Mouse (Mus musculus) liver, postnatal 0 days (tissue): ENCODE measurements around the gene Asb8. TPM values are rescaled to one million over a fixed set of nuclear protein-coding genes. Genes with fewer than 3 reads are reported as not detected.
A peak's percentile ranks its signal among the peaks of the same experiment; 100 is the strongest.

Experiments
- ATAC-seq: fragments of 200-750 bp; cut with Nextera tagmentation; 2 replicates; pipeline ENCODE4 v1.8.0; 2017; ENCODE audit warnings: mild to moderate bottlenecking, moderate library complexity
- DNase-seq: peaks from one replicate; pipeline ENCODE4 v3.0.0-alpha.2; 2016
- H3K27ac ChIP-seq: fragments of 300-500 bp; sonication (generic); 2 replicates; pipeline ENCODE4 v1.5.1; 2014; ENCODE audit warnings: antibody characterized with exemption, moderate library complexity, mild to moderate bottlenecking, low read depth
- H3K27me3 ChIP-seq: fragments of 300-500 bp; sonication (generic); 2 replicates; pipeline ENCODE4 v1.6.1; 2014; ENCODE audit warnings: low read length, control low read depth, mixed read lengths; ENCODE audit not compliant: insufficient read depth
- H3K36me3 ChIP-seq: fragments of 300-500 bp; sonication (generic); replicated peaks from 2 replicates; pipeline ENCODE4 v1.6.1; 2014; ENCODE audit warnings: mild to moderate bottlenecking, control low read depth, low read length, moderate library complexity, mixed read lengths; ENCODE audit not compliant: insufficient read depth
- H3K4me1 ChIP-seq: fragments of 300-500 bp; sonication (generic); 2 replicates; pipeline ENCODE4 v1.6.1; 2014; ENCODE audit warnings: antibody characterized with exemption, mild to moderate bottlenecking, control low read depth; ENCODE audit not compliant: insufficient read depth
- H3K4me2 ChIP-seq: fragments of 300-500 bp; sonication (generic); 2 replicates; pipeline ENCODE4 v1.6.1; 2014; ENCODE audit warnings: low read depth, mild to moderate bottlenecking, low read length, moderate library complexity, mixed read lengths
- H3K4me3 ChIP-seq: fragments of 300-500 bp; sonication (generic); 2 replicates; pipeline ENCODE4 v1.5.1; 2014; ENCODE audit warnings: low read depth, low read length
- H3K9ac ChIP-seq: fragments of 300-500 bp; sonication (generic); replicated peaks from 2 replicates; pipeline ENCODE4 v1.6.1; 2014; ENCODE audit warnings: mild to moderate bottlenecking, moderate library complexity
- H3K9me3 ChIP-seq: fragments of 300-500 bp; sonication (generic); 2 replicates; pipeline ENCODE4 v1.6.1; 2016; ENCODE audit warnings: mild to moderate bottlenecking, control low read depth, low read length, mixed read lengths
- CTCF ChIP-seq: sonication (generic); IDR thresholded peaks from 2 replicates; pipeline ENCODE4 v1.5.1; 2016; ENCODE audit warnings: antibody characterized with exemption, low read depth
- EP300 ChIP-seq: IDR thresholded peaks from 2 replicates; pipeline ENCODE4 v1.6.1; 2016; ENCODE audit warnings: antibody characterized with exemption, low read depth, mild to moderate bottlenecking
- WGBS: fragments of 180-500 bp; shearing (Covaris S2); extraction: QIAGEN DNeasy Blood & Tissue Kit; methylation state at CpG from one replicate; pipeline ENCODE4 v1.1.7; 2014; ENCODE audit not compliant: insufficient replicate concordance; 5-methylcytosine and 5-hydroxymethylcytosine counted together
- polyA plus RNA-seq: library from polyadenylated mRNA; unstranded; fragments of >200 nt; fragmentation: Nextera tagmentation; extraction: Ambion mirVana; gene quantifications from 2 replicates; pipeline ENCODE4 v1.2.1, GENCODE M21; 2015

The Asb8 gene
- polyA plus RNA-seq, 1 experiment from 2014 or later = 24.1 TPM

DNA sequence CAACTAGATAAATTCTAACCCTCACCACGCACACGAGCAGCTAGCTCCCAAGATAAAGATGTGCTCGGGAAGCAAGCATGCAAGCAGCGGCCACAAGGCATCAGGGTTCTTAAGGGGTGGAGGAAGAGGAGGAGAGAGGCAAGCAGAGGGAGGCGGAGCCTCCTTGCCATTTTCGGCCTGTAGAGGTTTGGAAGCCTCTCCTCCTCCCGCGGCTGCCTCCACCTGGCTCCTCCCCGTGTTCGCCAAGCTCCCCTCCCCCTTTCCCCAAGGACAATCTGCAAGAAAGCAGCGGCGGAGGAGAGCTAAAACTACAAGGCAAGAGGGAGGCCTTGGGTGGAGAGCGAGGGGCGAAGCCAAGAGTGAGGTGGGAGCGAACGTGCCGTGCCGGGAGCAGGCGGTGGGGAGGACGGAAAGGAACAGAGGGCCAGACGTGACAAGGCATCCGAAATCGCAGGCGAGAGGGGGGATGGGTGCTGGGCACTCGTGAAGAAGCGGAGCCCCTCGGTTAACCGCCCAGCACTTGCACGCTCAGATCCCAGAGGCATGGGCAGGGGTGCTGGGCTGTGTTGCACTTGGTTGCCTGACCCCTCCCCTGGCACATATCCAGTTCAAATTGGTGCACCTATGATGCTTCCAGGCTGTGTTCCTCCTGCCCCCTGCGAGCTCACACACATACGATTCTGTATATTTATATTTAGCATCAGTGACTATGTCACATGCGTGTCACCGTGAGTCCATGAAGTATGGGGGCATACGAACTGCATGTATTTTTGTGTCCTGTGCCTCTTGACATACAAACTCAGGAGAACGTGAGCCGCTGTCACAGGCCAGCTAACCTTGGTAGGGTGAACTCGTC is 56.9 kb downstream of the Asb8 start:
- H3K4me3 ChIP-seq = peak overlapping the region; percentile 64
- peak; percentile 94 for ATAC-seq
- DNase-seq = peak; percentile 80
- WGBS = 3% methylated on average over 37 of the region's 37 CpGs
- peaks cover 12% of the 10 kb centered on the region for H3K4me1 ChIP-seq
- TF ChIP-seq EP300 (no peak), CTCF (peak; percentile 16; the same call in 1 of the 2 replicates)
- peak overlapping the region; percentile 70 for H3K9ac ChIP-seq
- H3K27ac ChIP-seq = no peak overlapping the region
- H3K36me3 ChIP-seq = 0 out of 2 replicates have a peak, but pooled peaks cover 3% of the 10 kb centered on the region
- peak overlapping the region; percentile 84 for H3K4me2 ChIP-seq
- no peaks in the 10 kb centered on the region for H3K27me3 ChIP-seq
- H3K9me3 ChIP-seq = no peaks in the 10 kb centered on the region

DNA sequence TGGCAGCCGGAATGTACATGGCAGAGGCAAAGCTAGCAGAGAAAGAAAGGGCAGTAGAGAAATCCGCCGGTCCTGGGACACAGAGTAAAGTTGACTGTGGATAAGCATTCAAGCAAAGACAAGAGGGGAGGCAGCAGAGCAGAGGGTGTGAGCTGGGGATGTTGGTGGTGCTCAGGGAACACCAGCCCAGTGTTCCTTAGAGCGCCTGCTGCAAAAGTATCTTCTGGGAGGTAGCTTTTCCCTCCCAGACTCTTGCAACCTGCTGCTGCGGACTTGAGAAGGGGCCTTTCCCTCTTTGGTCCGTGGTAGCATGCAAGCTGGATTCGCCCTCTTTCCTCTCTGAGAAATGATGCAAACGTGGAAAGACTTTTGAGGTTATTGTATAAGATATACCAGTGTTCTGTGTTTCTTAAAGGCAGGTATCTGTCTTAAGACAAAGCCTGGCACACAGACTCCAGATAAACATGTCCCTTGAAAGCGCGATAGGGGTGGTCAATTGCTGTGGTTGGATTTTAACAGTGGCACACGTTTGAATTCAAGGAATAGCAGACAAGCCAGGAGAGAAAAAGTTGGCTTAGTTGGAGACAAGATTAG is 57.6 kb downstream of the Asb8 start:
- H3K9me3 ChIP-seq = no peaks in the 10 kb centered on the region
- no peaks in the 10 kb centered on the region for H3K27me3 ChIP-seq
- 0 out of 2 replicates have a peak, but pooled peaks cover 3% of the 10 kb centered on the region for H3K36me3 ChIP-seq
- TF ChIP-seq CTCF (no peak), EP300 (no peak)
- peaks cover 12% of the 10 kb centered on the region for H3K4me1 ChIP-seq
- 42% methylated on average over 11 of the region's 11 CpGs for WGBS
- peak overlapping the region; percentile 64 for H3K4me3 ChIP-seq
- peak overlapping the region; percentile 84 for H3K4me2 ChIP-seq
- DNase-seq (no peak), ATAC-seq (peak; percentile 21)
- H3K27ac ChIP-seq = no peak overlapping the region
- H3K9ac ChIP-seq = peak overlapping the region; percentile 70

DNA sequence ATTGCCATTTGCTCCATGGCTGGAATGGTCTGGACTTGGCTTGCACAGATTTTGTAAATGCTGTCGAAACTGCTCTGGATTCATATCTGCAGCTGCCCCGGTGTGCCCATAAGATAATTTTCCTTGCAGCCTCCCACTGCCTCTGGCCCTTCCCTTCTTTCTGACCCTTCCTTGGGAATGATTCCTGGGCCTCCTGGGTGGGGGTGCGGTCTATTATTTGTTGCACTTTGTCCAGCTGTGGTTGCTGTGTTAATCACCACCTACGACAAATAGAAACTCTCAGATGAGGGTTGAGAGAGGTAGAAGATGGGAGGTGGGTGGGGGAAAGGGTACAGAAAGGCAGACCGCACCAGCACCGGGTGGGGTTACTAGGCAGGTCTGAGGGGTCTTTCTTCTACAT is 58.2 kb downstream of the Asb8 start:
- Histone ChIP-seq H3K9ac (no peak overlapping the region), H3K4me3 (no peak overlapping the region), H3K4me1 (peaks cover 12% of the 10 kb centered on the region), H3K9me3 (no peaks in the 10 kb centered on the region), H3K4me2 (no peak overlapping the region), H3K36me3 (0 out of 2 replicates have a peak, but pooled peaks cover 3% of the 10 kb centered on the region), H3K27me3 (no peaks in the 10 kb centered on the region), H3K27ac (no peak overlapping the region)
- no peak for ATAC-seq
- DNase-seq = no peak
- no peak for TF ChIP-seq CTCF
- TF ChIP-seq EP300 = no peak
- 70% methylated on average over 6 of the region's 6 CpGs for WGBS

GRCm38 (mm10) chr15:98106506-98106905 is 58.9 kb downstream of the Asb8 start:
- Histone ChIP-seq H3K4me2 (no peak overlapping the region), H3K36me3 (no peaks in the 10 kb centered on the region), H3K4me1 (peaks cover 6% of the 10 kb centered on the region), H3K4me3 (no peak overlapping the region), H3K9ac (no peak overlapping the region), H3K9me3 (no peaks in the 10 kb centered on the region), H3K27me3 (no peaks in the 10 kb centered on the region), H3K27ac (no peak overlapping the region)
- ATAC-seq (no peak), DNase-seq (no peak)
- WGBS = 56% methylated on average over 6 of the region's 6 CpGs
- TF ChIP-seq CTCF (no peak), EP300 (no peak)

- Histone ChIP-seq H3K27ac (no peak overlapping the region), H3K27me3 (no peaks in the 10 kb centered on the region), H3K4me2 (no peak overlapping the region), H3K36me3 (no peaks in the 10 kb centered on the region), H3K4me1 (no peaks in the 10 kb centered on the region), H3K9me3 (no peaks in the 10 kb centered on the region), H3K9ac (no peak overlapping the region), H3K4me3 (no peak overlapping the region)
- ATAC-seq = no peak
- WGBS = 84% methylated on average over 6 of the region's 6 CpGs
- TF ChIP-seq EP300 = no peak
- no peak for TF ChIP-seq CTCF
- no peak for DNase-seq
These were observed 63.0 kb downstream of the Asb8 start for GRCm38 (mm10) chr15:98102401-98102800.

DNA sequence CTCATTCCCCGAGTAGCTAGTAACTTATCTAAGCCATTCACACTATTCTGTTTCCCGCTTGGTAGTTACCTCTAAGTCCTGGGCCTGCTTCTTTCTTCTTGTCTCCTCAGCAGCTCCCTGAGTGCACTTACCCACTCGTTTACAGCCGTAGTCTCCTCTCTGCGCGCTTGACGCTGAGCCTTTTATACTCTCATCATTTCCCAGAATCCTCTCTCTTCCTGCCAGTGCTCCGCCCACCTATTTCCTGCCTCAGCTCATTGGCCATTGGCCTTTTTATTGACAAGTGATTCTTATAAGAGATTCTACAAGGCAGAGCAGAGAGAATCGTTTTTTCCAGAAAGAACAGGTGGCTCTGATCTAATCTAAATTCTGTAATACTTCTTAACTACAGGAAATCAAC is 66.9 kb downstream of the Asb8 start:
- H3K27me3 ChIP-seq = no peaks in the 10 kb centered on the region
- 0 out of 2 replicates have a peak, but pooled peaks cover 3% of the 10 kb centered on the region for H3K4me1 ChIP-seq
- no peaks in the 10 kb centered on the region for H3K9me3 ChIP-seq
- no peak overlapping the region for H3K4me2 ChIP-seq
- no peak for DNase-seq
- no peak for TF ChIP-seq CTCF
- TF ChIP-seq EP300 = no peak
- H3K36me3 ChIP-seq = no peaks in the 10 kb centered on the region
- WGBS = 84% methylated on average over 9 of the region's 9 CpGs
- no peak for ATAC-seq
- H3K4me3 ChIP-seq = no peak overlapping the region
- H3K9ac ChIP-seq = no peak overlapping the region
- H3K27ac ChIP-seq = no peak overlapping the region
